Mouse (Mus musculus) layer of hippocampus, adult 6 months (tissue): Measurements from ENCODE around the gene Slc12a3. TPM values are rescaled to one million over a fixed set of nuclear protein-coding genes. Genes with fewer than 3 reads are reported as not detected.

Source experiments
- long read RNA-seq, 2 experiments: library from polyadenylated mRNA; unstranded; transcript quantifications; one replicate each; pipeline ENCODE4 v2.0.0; 2019 to 2020
- microRNA-seq: library from miRNA; unstranded; fragments of <30 nt; microRNA quantifications from one replicate; pipeline ENCODE4 v1.2.0, GENCODE M21; 2020
- polyA plus RNA-seq: library from polyadenylated mRNA; unstranded; fragments of <200 nt; fragmentation: Nextera tagmentation; gene quantifications from 2 replicates; pipeline ENCODE4 v1.2.3, GENCODE M21; 2021

Slc12a3 gene
- polyA plus RNA-seq: not detected in 2 replicates
- long read RNA-seq, experiment 1: 0 reads
- long read RNA-seq, experiment 2: 0 reads

GRCm38 (mm10) chr8:94328932-94329728 is at the start of gene Slc12a3:
TSS of gene Slc12a3 (plus strand) at chr8:94329201.

GRCm38 (mm10) chr8:94386214-94387026 is 57.4 kb downstream of the Slc12a3 start, which contains the start of gene Herpud1:
TSS of gene Herpud1 (plus strand) at chr8:94386438.

Small RNAs within 50 kb of the gene (microRNA-seq; reads per million reads assigned to microRNA genes)
- gene Mir138-2: 3,311 reads per million, percentile 90 among the genes with 10 or more reads in this experiment

Other genes starting within 250 kb of the Slc12a3 start
- 9.3 and 10.1 TPM in 2 replicates for gene Bbs2, start 230.3 kb upstream of the Slc12a3 start, polyA plus RNA-seq
- not detected in 2 replicates for gene Mt4, start 192.0 kb upstream of the Slc12a3 start, polyA plus RNA-seq
- 1,521 and 1,896 TPM in 2 replicates for gene Mt3, start 176.6 kb upstream of the Slc12a3 start, polyA plus RNA-seq
- gene Mt2, start 156.5 kb upstream of the Slc12a3 start, polyA plus RNA-seq: 448 and 450 TPM in 2 replicates
- 1,161 and 1,492 TPM in 2 replicates for gene Mt1, start 150.1 kb upstream of the Slc12a3 start, polyA plus RNA-seq
- 9.1 and 9.7 TPM in 2 replicates for gene Nup93, start 114.6 kb upstream of the Slc12a3 start, polyA plus RNA-seq
- gene Herpud1, start 57.2 kb downstream of the Slc12a3 start, polyA plus RNA-seq: 72.5 and 78.7 TPM in 2 replicates
- gene Nlrc5, start 105.2 kb downstream of the Slc12a3 start, polyA plus RNA-seq: 0.24 and 0.39 TPM in 2 replicates
- gene Cpne2, start 203.8 kb downstream of the Slc12a3 start, polyA plus RNA-seq: 33.3 and 40.4 TPM in 2 replicates